Mouse (Mus musculus) cerebellum, adult 11-12 months (tissue): ENCODE measurements around the gene Vmo1.
"Not testable (repeated sequence)": the region's sequence is repeated elsewhere in the genome, so short reads cannot be mapped to it uniquely, and the experiment has no call there.

Experiments
- DNase-seq: peaks from one replicate; pipeline ENCODE4 v3.0.0; 2022

Vmo1 gene

GRCm38 (mm10) chr11:70518923-70519322 is 4.5 kb upstream of the Vmo1 start, which contains the start of gene Gltpd2:
Gene Gltpd2 (plus strand): TSS chr11:70519196.
- no peak for DNase-seq

GRCm38 (mm10) chr11:70518436-70518835 is 4.0 kb upstream of the Vmo1 start:
- DNase-seq: no peak

- DNase-seq: no peak
These were observed 1.9 kb upstream of the Vmo1 start for GRCm38 (mm10) chr11:70516352-70516751.

- no peak for DNase-seq
These were observed 896 bp downstream of the Vmo1 start for GRCm38 (mm10) chr11:70513520-70513919.

GRCm38 (mm10) chr11:70512709-70513342 is 1.6 kb downstream of the Vmo1 start:
- DNase-seq: no peak

- no peak for DNase-seq
These were observed 2.6 kb downstream of the Vmo1 start for GRCm38 (mm10) chr11:70511825-70512224.

- no peak for DNase-seq
These were observed 3.2 kb downstream of the Vmo1 start for GRCm38 (mm10) chr11:70511242-70511641.

- peak; percentile 37 for DNase-seq
These were observed 4.5 kb downstream of the Vmo1 start for GRCm38 (mm10) chr11:70509753-70510564.

GRCm38 (mm10) chr11:70506962-70507515 is 7.4 kb downstream of the Vmo1 start:
- DNase-seq: no peak

- no peak for DNase-seq
These were observed 8.0 kb downstream of the Vmo1 start for GRCm38 (mm10) chr11:70506385-70506784.

GRCm38 (mm10) chr11:70504970-70505369 is 9.4 kb downstream of the Vmo1 start, which contains the start of gene Tm4sf5:
Gene Tm4sf5 (plus strand): TSS chr11:70505244.
- DNase-seq: no peak

- no peak for DNase-seq
These were observed 12.4 kb downstream of the Vmo1 start for GRCm38 (mm10) chr11:70502018-70502417.

GRCm38 (mm10) chr11:70500476-70500812 is 14.0 kb downstream of the Vmo1 start:
- DNase-seq: no peak

GRCm38 (mm10) chr11:70499566-70500475 is 14.6 kb downstream of the Vmo1 start:
- DNase-seq: no peak

GRCm38 (mm10) chr11:70489684-70490083 is 24.7 kb downstream of the Vmo1 start:
- no peak for DNase-seq

GRCm38 (mm10) chr11:70489138-70489537 is 25.3 kb downstream of the Vmo1 start:
- no peak for DNase-seq

GRCm38 (mm10) chr11:70487816-70488215 is 26.6 kb downstream of the Vmo1 start:
- no peak for DNase-seq

GRCm38 (mm10) chr11:70485498-70485897 is 28.9 kb downstream of the Vmo1 start:
- no peak for DNase-seq

GRCm38 (mm10) chr11:70474872-70475534 is 39.4 kb downstream of the Vmo1 start:
- DNase-seq: no peak

GRCm38 (mm10) chr11:70473291-70473690 is 41.1 kb downstream of the Vmo1 start:
- DNase-seq: not testable (repeated sequence)

- DNase-seq: no peak
These were observed 41.7 kb downstream of the Vmo1 start for GRCm38 (mm10) chr11:70472716-70473115.

GRCm38 (mm10) chr11:70469764-70470163 is 44.7 kb downstream of the Vmo1 start:
- no peak for DNase-seq
